Mouse (Mus musculus): ENCODE results near the gene Cnn1.
"Not testable (repeated sequence)": the region's sequence is repeated elsewhere in the genome, so short reads cannot be mapped to it uniquely, and the experiment has no call there.

Gene Cnn1

DNA sequence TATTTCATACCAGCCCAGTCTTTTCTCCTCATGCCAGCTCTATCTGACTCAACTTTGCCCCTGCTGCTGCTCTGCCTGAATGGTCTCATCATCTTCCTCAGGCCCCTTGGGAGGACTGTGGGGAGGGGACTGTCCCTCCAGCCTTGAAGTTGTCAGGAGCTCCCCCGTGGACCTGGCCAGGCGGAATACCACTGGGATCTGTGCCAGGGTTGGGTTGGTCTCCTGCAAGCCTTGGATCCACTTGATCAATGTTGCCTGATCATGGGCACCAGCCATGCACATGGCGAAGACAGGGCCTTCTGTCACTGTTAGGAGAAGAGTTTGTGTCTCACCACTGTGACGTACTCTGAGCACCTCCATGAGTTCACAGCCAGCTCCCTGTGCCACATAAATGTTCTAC lies 26.7 kb upstream of the Cnn1 start:
- in situ Hi-C loops (cut with MboI, MseI), result no loop called here

DNA sequence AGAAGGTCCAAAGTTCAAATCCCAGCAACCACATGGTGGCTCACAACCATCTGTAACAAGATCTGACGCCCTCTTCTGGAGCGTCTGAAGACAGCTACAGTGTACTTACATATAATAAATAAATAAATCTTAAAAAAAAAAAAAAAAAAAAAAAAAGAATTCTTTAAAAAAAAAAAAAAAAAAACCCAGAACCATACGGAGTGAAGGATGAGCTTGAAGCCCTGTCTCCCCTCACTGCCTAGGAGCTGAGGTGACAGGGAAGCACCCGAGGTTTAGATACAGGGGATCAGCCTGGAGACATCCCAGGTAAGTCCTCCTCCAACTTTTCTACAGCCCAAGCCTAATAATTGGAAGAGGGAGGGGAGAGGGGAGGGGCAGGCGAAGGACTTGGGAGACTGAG lies 23.2 kb upstream of the Cnn1 start:
- in situ Hi-C loops (cut with MboI, MseI), result not testable (repeated sequence)

- in situ Hi-C loops (cut with MboI, MseI), result no loop called here
These were observed 22.8 kb upstream of the Cnn1 start for GRCm38 (mm10) chr9:22076223-22076622.

DNA sequence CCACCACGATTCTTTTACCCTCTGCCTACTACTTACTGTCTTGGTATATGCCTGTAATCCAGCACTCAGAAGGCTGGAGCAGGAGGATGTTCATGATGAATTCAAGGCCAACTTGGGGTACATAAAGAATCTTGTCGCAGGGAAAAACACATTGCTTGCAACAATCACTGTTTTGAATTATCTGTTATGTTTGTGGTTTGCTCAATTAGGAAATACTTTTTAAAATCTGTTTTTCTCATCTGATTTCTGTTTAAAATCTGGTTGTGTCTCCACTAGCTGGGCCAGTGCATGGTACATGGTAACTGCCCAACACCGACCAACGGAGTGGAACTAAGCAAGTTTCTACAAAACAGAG lies 14.4 kb upstream of the Cnn1 start:
- in situ Hi-C loops (cut with MboI, MseI), result no loop called here

DNA sequence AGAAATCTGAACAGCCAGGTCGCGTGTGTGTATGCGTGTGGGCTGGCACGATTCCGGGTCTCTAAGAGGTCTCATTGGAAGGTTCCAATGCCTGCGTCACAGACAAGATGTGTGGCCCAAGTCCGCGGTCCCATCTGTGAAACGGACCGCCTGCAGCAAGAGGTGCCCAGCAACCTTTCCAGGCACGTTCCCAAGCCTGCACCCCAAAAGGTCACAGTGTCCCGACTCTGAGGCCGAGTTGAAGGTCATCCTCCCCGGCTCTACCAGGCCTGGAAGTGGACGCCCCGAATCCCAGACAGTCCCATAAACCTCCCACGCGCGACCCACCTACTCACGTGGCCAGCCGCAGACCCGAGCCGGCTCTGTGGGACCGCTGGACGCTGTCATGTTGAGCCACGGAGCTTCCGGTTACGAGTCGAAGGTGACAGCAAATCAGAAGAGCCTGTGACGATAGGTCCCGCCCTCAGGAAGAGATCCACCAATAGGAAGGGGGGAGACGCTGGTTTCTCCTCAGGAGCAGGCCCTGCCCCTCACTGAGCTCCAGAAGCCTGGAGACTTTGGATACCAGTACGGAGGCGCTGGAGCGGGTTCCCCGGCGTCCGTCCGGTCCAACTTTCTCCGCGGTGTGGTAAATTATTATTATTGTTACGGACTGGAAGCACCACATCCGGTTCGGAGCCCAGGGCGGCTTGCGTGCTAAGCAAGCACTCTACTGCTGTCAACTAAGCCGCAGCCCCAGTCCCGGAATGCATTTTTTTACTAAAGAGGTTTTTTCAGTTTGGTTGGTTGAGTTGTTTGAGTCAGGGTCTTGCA lies 13.8 kb upstream of the Cnn1 start, which contains the start of gene Ecsit:
TSS of gene Ecsit (minus strand) at position 417 of the 813 bp plus-strand sequence.
- in situ Hi-C loops (cut with MboI, MseI), result no loop called here

DNA sequence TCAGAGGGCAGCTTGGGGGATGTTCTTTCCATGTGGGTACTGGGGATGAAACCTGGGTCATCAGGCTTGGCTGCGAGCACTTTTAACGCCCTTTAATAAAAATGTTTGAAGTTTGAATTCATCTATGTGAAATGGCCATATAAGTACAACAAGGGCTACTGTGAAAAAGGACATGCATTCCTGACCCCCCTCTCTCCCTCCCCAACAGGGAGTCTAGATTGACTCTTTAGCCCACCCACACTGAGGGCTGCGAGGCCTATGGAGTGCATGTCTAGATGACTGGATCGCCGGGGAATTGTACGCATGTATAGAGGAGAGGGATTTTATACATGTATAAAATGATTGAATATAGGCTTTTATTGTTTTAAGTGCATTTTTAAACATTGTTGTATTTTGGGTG lies 13.0 kb upstream of the Cnn1 start:
- in situ Hi-C loops (cut with MboI, MseI), result no loop called here

DNA sequence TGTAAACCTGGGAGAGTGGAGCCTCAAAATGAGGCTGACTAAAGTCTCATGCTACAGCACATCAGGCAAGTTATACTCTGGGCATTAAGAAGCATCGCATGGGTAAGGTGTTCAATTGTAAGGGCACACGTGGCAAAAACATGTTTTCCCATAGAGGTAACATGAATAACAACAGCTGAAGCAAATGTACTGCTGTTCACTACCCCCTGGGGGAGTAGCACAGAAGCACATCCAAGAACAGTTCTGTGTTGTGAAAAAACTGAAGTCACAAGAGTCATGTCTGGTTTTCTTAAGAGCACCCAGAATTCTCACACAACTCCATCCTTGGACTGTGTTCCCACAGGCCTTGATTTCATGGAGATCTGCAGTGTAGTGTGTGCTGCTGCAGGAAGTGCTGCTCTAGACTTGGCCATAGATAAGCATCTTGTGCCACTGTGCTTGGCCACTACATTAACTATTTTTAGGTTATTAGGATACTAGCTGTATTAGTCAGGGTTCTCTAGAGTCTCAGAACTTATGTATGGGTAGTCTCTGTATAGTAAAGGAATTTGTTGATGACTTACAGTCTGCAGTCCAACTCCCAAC lies 11.9 kb upstream of the Cnn1 start:
- in situ Hi-C loops (cut with MboI, MseI), result no loop called here

GRCm38 (mm10) chr9:22089281-22089680 lies 9.7 kb upstream of the Cnn1 start:
- in situ Hi-C loops (cut with MboI, MseI), result no loop called here

- in situ Hi-C loops (cut with MboI, MseI), result no loop called here
These were observed 9.0 kb upstream of the Cnn1 start for GRCm38 (mm10) chr9:22089986-22090385.

GRCm38 (mm10) chr9:22092746-22093145 lies 6.3 kb upstream of the Cnn1 start:
- in situ Hi-C loops (cut with MboI, MseI), result no loop called here

DNA sequence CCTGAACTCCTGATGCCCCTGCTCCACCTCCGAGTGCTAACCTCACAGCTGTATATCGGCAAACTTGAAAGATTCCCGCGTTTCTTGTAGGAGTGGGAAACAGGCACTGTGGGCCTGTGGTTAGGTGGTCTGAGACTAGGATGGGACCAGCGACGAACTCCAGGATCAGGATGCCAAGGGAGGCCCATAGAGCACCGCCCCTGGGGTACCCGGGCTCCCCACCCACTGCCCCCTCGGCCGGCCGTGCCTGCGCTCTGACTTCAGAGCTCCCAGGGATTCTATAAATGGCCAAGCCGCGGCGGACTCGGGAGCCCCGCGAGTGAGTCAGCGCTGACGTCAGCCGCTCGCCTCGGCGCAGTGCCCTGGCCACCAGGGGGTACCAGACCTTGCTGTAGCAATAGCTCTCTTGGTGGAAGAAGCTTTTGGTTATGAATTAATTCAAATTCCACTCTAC lies 3.1 kb upstream of the Cnn1 start:
- in situ Hi-C loops (cut with MboI, MseI), result no loop called here

DNA sequence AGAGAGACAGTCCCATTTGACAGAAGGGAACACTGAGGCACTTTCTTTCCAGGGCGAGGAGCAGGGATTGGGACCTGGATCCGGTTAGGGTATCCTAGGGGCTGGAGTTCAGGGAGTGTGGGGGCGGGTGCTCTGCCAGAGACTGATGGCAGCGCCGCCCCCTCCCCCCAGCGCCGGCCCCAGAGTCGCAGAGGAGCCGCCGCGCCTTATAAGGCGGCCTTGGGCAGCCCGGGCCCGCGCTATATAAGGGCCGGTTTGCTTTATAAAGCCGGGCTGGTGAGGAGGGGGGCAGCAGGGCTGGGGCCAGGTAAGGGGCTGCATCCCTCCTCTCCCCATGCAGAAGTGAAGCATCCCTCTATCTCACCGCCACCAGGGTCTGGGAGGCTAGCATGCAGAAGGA lies 906 bp downstream of the Cnn1 start:
- in situ Hi-C loops (cut with MboI, MseI), result no loop called here

DNA sequence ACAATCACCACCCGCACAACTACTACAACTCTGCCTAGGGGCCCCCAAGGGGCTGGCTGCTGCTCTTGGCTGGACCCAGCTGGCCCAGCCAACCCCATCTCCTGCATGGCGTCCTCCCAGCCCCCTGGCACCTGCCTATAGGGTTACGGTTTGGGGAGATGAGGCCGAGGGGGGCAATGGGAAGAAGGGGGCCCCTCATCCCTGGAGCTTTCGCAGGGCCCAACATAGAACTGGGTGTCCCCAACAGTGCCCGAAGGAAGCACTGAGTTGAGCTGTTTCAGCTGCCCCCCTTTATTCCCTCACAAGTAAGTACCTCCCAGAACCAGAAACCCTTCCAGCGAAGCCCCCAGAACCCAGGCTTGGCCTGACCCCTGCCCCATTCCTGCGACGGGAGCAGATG lies 9.2 kb downstream of the Cnn1 start:
- in situ Hi-C loops (cut with MboI, MseI), result no loop called here

GRCm38 (mm10) chr9:22115635-22116034 lies 16.6 kb downstream of the Cnn1 start:
- in situ Hi-C loops (cut with MboI, MseI), result no loop called here

GRCm38 (mm10) chr9:22116086-22116485 lies 17.1 kb downstream of the Cnn1 start:
- in situ Hi-C loops (cut with MboI, MseI), result no loop called here

GRCm38 (mm10) chr9:22116740-22117426 lies 17.9 kb downstream of the Cnn1 start, which contains the start of gene Elof1:
Gene Elof1 (minus strand): TSS chr9:22117172.
- in situ Hi-C loops (cut with MboI, MseI), result no loop called here

- in situ Hi-C loops (cut with MboI, MseI), result no loop called here
These were observed 18.9 kb downstream of the Cnn1 start for GRCm38 (mm10) chr9:22117754-22118456.

GRCm38 (mm10) chr9:22119543-22119942 lies 20.5 kb downstream of the Cnn1 start:
- in situ Hi-C loops (cut with MboI, MseI), result no loop called here

- in situ Hi-C loops (cut with MboI, MseI), result no loop called here
These were observed 22.5 kb downstream of the Cnn1 start for GRCm38 (mm10) chr9:22121545-22121944.

DNA sequence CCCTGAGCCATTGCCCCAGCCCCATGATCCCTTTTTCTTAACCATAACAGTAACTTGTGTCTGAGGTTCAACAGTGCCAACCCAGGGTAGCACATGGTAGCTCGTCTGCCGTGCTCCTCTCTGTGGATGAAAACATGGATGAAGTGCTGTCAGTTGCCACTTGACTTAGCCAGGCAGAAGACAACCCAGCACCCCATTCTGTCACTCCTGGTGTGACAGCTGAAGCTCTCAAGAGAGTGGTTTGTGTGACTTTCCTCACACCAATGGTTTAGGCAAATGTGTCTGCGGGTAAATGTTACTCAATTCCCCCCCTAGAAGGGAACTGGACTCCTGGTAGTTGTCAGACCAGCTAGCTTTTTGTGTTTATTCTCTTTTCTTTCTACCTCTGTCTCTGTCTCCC lies 23.0 kb downstream of the Cnn1 start:
- in situ Hi-C loops (cut with MboI, MseI), result no loop called here

DNA sequence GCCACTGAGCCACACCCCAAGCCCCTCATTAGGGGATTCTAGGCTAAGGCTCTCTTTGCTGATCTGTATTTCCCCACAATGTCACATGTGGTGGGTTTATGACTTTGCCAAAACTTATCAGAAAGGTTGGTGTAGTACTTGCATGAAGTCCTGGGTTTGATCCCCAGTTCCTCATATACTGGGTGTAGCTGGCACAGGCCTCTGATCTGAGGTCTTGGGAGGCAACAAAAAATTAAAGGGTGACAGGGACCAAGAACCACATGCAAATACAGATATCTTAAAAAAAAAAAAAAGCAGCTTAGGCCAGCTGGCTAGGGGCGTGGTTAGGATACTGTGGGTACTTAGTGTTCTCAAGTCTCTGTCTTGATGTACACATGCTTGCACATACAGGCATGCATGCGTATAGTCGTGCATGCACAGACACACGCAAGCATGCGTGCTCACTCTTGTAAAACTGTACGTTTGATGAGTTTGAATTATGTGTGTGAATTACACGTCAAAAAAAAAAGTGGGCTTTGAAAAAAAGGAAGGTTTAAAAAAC lies 24.1 kb downstream of the Cnn1 start:
- in situ Hi-C loops (cut with MboI, MseI), result no loop called here

DNA sequence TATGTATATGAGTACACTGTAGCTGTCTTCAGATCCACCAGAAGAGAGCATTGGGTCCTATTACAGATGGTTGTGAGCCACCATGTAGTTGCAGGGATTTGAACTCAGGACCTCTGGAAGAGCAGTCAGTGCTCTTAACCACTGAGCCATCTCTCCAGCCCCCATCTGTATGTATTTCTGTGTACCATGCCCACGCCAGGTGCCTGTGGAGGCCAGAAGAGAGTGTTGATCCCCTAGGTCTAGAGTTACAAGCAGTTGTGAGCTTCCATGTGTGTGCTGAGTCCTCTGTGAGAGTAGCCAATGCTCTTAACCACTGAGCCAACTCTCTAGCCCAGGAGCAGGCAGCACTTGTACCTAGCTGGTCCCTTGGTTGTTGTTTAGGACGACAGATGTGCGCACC lies 25.2 kb downstream of the Cnn1 start:
- in situ Hi-C loops (cut with MboI, MseI), result no loop called here

Data from T-helper 17 cell (primary cell).